Mouse (Mus musculus) hindlimb bud, embryonic 11.5 days (tissue): ENCODE measurements around the gene Cradd.

ENCODE experiments used
- DNase-seq: peaks from one replicate; pipeline ENCODE4 v3.0.0-alpha.2; 2012; ENCODE audit warnings: low read depth, low spot score; ENCODE audit errors: extremely low spot score

Gene Cradd

GRCm38 (mm10) chr10:95174260-95174659, 149.7 kb downstream of the Cradd start:
- DNase-seq: no peak

- no peak for DNase-seq
Observed at GRCm38 (mm10) chr10:95170721-95171354, 153.1 kb downstream of the Cradd start.

DNA sequence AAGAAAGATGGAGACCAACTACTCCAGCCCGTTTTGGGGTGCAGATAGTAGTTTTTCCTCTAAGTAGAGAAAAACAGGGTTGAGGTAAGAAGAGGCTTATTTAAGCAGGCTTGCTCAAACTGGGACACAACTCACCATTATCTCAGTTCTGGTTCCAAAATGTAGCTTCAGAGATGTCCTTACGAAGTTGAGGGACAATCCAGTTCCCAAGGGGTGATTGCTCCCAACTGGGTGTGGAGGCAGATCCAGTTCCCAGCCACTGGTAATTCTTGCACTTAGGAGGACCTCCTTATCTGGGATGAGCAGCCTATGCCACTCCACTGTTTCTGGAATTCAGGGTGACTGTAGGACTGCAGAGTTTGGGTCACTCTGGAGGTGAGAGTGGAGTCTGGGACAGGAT, 159.0 kb downstream of the Cradd start:
- no peak for DNase-seq

GRCm38 (mm10) chr10:95162691-95163374, 161.1 kb downstream of the Cradd start:
- DNase-seq: no peak

GRCm38 (mm10) chr10:95159675-95160256, 164.2 kb downstream of the Cradd start:
- DNase-seq: no peak

GRCm38 (mm10) chr10:95156410-95156809, 167.5 kb downstream of the Cradd start:
- no peak for DNase-seq

DNA sequence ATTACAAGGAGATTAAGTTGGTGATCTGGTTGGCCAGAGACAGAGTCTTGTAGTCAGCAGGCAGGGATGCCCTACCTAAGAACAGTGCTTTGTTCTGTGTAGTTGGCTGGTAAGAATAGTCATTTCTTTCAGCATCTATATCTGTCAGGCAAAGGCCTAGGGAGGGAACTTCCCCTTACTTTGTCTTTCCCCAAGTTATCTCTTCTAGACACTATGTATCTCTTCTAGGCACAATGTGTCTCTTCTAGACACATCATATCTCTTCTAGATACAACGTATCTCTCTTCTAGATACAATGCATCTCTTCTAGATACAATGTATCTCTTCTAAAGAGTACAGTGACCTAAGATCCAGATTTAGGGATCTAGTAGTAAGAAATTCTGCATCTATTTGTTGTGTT, 169.3 kb downstream of the Cradd start:
- DNase-seq: no peak

DNA sequence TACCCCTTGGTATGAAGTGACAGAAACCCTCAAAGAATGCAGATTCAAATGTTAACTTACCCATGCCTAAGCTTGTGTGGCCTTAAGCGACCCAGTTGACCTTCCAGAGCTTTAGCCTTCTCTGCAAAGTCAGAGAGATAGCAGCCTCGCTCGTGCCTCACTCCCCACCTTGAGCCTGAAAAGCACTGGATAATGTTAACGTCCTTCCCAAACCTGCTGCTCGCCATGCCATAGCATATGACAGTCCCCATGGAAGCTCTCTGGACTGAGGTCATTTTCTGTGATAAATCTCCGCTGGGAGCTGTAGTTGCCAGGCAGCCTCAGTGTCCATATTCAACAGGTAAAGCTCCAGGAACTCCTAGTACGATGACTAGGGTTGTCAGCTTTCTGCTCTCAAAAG, 170.7 kb downstream of the Cradd start:
- DNase-seq: no peak

DNA sequence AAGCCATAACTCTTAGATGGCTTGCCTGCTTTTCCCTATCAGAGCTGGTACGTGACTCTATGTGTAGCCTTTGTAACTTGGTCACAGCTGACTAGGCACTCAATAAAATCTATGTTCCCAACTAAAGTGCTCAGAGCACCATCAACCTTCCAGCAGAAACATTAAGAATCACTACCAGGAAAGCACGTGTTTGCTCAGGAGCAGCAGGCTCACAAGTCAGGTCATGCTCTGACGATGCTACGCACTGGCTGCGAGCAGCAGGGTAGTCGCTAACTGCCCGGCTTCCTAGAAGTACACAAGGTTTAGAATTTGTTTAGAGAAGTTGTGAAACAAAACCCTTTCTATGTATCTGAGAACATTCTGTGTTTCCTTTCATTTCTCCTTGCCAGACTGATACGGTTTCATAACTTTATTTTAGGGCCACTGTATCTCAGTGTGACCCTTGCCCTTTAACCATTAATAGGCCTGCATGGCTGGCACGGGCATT, 171.4 kb downstream of the Cradd start:
- DNase-seq: no peak

- DNase-seq: no peak
Observed at GRCm38 (mm10) chr10:95151012-95151768, 172.7 kb downstream of the Cradd start.

- DNase-seq: no peak
Observed at GRCm38 (mm10) chr10:95149666-95150065, 174.3 kb downstream of the Cradd start.

DNA sequence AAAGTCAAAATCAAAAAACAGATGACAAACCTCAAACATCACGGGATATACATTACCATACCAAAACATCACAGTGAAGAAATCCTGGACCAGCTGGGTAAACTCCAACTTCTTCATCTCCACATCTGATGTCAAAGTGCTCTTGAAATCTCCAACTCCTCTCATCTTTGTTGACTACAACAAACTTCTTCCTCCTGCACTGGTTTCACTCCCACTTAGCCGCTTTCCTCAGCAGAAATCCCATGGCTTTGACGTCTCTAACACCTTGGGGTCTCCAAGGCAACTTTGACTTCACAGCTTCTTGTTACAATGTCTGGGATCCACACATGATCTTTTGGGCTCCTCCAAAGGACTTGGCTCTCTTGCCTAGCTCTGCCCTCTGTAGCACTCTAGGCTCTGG, 175.3 kb downstream of the Cradd start:
- no peak for DNase-seq

DNA sequence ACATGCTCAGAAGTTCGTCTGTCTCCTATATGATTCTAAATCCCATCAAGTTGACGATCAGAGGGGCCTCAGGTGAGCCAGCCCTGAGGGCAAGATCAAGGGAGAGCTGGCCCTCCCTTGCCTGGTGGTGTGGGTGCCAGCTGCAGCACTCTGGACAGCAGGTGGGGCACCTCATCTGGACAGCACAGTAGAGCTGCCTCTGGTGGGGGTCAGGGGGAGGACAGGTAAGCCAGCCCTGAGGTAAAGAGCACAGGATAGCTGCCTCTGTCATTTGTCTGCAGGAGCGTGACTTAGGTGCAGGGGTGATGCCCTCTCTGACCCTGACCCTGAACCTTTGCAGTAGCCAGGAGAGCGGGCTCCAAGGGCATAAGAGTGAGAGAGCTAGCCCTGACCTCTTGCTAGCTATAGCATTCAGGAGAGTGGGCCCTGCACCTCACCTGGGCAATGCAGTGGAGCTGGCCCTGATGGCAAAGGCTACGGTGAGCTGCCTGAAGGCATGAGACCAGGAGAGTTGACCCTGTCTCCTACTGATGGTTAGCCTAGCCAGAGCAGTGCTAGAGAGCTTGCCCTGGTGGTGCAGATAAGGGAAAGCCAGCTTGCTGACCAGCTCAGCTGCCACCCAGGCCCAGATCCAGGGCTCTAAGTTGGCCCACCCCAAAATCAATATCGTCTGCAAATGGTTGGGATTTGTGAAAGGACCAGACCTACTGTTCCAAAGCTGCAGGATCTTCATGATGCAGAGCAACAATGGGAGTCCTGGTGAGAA, 176.6 kb downstream of the Cradd start:
- no peak for DNase-seq

GRCm38 (mm10) chr10:95146491-95146890, 177.4 kb downstream of the Cradd start:
- no peak for DNase-seq

DNA sequence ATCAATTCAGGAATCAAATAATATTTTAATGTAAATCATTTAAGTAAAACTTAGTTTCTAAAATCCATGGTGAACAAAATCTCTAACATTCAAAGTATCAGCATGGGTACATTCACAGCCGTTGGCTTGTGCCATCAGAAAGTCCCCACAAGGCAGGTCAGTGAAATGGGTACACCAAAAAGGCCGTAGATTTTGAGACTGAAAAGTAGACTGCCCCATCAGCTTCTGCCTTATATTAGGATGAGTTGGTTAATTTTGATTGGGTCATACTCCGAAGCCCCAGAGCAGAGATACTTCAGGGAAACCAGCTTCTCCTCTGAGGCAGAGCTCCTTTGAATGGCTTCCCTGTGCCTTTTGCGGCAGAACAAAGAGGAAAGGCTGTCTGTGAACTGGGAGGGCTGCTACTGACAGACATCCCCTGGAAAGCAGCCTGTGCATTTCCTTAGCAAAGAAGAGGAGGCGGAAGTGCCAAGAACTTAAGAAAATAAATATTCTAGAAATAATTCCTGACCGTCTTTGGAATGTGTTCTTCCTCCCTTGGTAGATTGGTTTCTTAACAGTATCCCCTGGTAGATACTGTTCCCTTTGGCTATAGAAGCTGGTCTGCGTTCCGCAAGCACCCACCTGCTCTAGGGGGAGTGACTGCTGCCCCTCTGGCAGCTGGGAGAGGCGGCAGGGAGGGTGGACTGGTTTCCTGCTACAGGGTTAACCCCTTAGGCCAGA, 178.6 kb downstream of the Cradd start:
- no peak for DNase-seq

DNA sequence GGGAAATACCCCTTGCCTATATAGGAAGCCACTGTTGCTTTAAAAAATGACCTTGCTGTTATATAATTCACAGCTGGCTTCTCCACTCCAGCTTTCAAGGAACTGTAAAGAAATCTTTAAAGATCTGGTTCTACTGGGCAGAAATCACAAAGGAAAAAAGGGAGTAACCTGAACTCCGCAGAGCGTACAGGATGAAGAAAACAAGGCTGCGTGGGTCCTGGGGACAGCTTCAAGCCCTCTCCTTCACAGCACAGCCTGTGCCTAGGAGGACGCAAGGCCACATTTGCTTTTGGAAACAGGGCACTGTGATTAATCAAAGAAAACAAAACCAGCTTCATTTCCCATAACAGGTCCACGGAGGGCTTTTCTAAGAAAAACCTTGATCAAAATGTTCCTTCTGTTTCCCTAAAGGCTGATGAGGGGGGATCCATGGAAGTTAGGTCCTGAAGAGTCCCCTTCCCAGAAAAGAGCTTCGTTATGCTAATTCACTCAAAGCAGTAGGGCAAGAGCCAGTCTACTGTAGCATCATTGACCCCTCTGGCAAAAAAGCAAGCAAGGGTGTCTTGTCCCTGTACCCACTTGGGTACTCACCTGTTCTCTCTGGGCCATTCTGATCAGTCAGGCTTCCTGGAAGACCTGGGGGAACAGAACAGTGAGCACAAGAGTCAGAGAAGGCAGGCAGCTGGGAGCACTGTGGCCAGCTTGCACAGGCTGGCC, 179.4 kb downstream of the Cradd start:
- DNase-seq: no peak

DNA sequence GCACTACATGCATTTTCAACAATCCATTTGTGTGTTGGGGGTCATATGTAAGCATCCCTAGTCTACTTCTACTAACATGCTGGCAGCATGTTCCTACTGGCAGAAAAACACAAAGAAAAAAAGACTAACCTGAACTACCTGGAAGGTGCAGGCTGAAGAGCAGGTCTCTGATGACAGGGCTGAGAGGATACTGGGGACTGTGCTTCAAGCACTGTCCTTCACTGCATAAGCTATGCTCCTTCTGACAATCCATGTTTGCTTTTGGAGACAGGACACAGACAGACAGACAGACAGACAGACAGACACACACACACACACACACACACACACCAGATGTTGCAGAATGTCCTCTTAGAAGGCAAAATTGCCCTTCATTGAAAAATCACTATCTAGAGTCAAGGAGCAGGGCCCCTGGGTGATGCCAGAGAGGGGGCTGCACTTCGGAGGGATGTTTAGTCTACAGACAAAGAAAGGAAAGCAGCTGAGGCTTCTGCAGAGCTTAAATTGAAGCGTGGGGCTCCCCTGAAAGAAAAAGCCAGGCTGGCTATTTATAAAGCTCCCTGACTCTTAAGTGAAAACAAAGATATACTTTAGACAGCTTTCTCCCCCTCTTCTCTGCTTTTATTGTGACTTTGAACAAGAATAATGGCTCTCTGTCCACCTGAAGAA, 180.4 kb downstream of the Cradd start:
- no peak for DNase-seq

DNA sequence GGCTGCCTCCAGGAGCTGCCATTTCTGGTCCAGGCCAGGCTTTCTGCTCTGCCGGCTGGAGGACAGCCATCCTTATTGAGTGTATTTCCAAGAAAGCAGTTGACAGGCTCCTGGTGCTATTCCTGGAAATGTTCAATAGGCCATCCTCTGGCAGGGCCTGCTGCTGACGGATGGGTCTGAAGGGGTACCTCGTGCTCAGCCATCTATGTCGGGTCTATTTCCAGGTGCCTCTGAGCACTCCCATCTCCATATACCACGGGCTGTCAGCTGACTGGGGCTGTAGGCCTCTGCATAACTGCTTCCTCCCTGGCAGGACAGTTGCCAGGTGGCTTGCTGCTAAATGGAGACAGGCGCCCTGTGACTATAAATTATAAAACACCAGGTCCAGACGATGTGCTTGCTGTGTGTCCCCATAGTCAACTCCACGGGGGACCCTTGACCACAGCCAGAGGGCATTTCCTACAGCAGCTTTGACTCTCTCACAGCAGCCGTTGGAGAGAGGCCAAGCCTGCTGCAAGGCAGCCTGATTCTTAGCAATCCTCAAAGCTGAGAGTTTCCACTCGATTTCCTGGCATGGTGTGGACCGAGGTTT, 181.0 kb downstream of the Cradd start:
- no peak for DNase-seq

- no peak for DNase-seq
Observed at GRCm38 (mm10) chr10:95141075-95141474, 182.9 kb downstream of the Cradd start.
